Mouse (Mus musculus): Measurements from ENCODE around the gene Pnpla3.

Gene Pnpla3

GRCm38 (mm10) chr15:84216461-84217084, 48.9 kb downstream of the Pnpla3 start:
- in situ Hi-C loops (cut with MboI, MseI): no loop called here

DNA sequence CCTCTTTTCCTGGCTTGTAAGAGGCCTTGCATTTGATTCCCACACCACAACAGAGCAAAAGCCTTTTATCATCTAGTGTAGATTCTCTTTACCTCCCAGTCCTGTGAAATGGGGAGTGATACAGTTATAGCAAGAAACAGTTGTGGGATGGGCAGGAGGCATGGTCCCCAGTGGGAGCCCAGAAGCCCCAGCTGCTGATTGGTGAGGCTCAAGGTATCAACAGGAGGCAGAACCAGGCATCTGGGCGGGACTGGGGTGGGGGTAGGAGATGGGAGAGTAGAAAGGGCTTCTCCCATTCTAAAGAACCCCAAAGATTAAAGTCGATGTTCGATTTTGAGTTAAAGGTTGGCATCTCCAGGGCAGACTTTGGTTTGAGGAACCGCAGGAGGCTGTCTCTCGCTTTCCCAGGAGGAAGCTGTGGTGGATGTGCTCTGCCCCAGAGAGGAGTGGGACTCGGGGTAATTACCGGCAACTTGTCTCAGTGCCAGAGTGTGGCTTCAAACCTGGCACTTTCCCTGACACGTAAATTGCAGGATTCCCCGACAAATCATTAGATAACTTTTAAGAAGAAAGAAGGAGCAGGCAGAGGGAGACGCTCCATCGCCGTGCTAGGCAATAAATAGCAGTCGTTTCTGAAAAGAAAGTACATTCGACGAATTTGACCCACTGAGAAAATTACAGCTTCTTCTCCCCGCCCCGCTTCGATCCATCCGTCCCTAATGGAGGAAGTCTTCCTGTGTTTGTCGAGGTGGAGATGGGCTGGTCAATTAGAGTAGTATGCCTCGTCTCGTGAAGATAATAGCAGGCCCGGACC, 50.5 kb downstream of the Pnpla3 start:
- in situ Hi-C loops (cut with MboI, MseI): no loop called here

- in situ Hi-C loops (cut with MboI, MseI): no loop called here
Measured at GRCm38 (mm10) chr15:84218783-84219271, 51.2 kb downstream of the Pnpla3 start.

DNA sequence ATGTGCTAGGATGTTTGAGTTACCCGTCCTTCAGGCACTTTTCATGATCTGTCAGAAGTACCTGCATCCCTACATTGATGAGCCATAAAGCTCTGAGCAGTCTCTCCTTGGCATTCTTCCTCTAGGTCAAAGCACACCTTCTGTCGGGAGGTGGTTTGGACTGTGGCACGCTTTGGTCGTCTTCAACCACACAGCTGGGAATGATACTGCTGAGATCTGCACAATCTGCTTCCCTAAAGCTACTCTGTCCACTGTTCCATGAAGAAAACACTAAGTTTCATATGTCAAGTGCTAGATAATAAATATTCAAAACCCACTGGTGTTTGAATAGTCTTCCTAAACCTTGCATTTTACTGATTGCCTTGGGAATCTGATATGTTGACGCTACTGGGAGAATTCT, 53.9 kb downstream of the Pnpla3 start:
- in situ Hi-C loops (cut with MboI, MseI): no loop called here

- in situ Hi-C loops (cut with MboI, MseI): no loop called here
Measured at GRCm38 (mm10) chr15:84223423-84223822, 55.8 kb downstream of the Pnpla3 start.

- in situ Hi-C loops (cut with MboI, MseI): loop anchor here (5.0 kb wide), 1 partner anchor 477 kb away; no protein-coding TSS in a partner anchor
Measured at GRCm38 (mm10) chr15:84224779-84225178, 57.1 kb downstream of the Pnpla3 start.

DNA sequence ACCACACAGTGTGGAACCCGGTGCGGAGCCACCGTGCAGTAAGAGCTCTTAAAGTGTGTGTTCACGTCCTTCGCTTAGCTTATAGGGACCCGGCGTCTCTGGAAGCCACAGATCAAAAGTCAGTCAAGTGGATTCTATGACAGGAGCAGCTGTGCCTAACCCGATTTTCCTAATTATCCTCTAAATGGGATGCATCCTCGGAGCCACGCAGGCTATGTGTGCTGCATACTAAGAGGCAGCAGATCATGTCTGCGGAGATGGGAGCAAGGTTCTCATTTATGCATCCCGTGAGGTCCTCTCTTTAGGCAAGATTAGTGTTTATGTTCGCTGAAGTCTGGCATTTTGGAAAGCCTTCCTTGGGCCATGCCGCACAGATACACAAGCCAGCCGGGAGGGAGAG, 59.3 kb downstream of the Pnpla3 start:
- in situ Hi-C loops (cut with MboI, MseI): loop anchor here (5.0 kb wide), 1 partner anchor 480 kb away; no protein-coding TSS in a partner anchor

GRCm38 (mm10) chr15:84230661-84231060, 63.0 kb downstream of the Pnpla3 start:
- in situ Hi-C loops (cut with MboI, MseI): no loop called here

- in situ Hi-C loops (cut with MboI, MseI): no loop called here
Measured at GRCm38 (mm10) chr15:84231113-84231712, 63.6 kb downstream of the Pnpla3 start.

DNA sequence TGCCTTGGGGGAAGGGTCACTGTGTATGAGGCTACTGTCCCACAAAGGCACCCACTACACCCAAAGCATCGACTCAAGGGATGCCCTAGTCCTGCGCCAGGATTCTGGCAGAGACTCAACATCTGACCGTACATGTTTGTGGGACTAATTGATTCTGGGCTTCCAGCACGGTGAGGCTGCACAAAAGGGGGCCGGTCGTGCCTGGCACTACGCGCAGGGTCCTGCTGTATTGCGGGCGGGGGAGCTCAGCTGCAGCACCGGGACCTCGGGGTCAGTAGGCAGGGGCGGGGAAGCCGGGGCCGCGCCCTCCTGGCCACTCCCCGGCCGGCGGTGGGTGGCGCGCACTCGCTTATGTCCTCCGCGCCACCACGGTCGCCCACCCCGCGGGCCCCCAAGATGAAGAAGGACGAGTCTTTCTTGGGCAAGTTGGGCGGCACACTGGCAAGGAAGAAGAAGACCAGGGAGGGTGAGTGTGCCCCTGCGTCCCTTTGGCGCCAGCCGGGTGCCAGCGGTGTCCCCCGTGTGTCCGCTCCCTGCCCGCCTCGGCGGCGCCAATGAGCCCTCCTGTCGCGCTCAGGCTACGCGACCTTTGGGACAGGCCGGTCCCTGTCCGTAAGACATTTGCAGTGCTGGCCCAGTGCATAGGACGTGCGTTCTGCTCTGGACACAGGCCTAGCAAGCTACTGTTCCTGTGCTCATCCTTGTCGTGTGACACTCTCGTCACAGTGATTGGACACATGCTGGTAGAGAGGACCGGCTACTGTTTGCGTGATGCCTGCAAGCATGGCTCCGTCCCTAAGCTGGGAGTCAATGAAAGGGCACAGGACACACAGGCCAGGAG, 64.3 kb downstream of the Pnpla3 start, which contains the start of gene Parvb:
Parvb (plus strand) TSS at position 323 of the 841 bp plus-strand sequence.
- in situ Hi-C loops (cut with MboI, MseI): no loop called here

- in situ Hi-C loops (cut with MboI, MseI): no loop called here
Measured at GRCm38 (mm10) chr15:84232609-84233008, 65.0 kb downstream of the Pnpla3 start.

DNA sequence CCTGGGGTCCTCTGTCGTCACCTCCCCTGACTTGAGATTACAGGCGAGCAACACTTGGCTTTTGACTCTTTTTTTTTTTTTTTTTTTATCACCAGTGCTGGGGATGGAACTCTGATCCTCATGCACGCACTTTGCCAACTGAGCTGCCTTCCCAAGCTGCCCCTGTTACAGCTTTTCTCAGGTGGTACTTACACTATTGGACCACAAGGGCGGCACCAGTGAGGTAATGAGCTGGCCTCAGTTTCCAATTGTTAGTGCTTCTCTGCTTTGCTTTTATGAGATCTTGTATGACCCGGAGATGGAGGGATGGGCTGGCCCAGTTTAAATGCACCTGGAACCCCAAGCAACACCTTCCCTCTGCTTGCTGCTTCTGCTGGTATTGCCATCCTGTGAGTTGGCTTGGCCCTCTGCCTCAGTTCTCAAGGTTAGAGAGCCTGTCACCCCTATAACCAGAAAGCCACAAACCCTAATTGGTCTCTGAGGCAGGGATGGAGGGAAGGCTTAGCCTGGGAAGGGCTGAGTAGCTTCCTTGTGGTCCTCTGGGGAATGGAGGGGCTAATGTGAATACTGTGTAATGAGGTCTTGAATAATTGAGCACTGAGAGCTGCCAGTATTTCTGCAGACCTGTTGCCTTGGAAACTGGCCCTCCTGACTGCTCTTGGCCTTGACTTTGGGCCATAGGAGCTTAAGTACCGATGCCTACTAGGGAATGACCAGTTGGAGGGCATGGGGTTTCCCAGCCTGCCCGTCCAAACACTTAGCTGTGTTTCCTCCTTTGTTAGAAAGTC, 67.4 kb downstream of the Pnpla3 start:
- in situ Hi-C loops (cut with MboI, MseI): no loop called here

DNA sequence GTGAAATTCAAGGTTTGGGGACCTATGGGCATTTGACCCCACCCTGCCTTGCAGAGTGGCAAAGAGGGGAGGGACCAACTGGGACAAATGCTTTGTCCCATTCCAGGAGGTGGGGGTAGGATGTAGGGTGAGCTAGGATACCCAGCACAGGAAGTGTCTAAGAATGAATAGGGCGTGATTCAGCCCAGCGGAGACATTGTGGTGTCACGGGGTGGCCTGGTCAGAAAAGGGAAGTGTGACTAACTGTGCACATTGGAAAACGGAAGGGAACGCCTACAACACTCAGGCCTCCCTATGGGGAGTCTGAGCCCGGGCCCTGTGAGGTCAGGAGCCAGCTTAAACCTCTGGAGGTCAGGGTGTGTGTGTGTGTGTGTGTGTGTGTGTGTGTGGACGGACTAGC, 68.0 kb downstream of the Pnpla3 start:
- in situ Hi-C loops (cut with MboI, MseI): no loop called here

Data from T-helper 1 cell (primary cell).